Comparison of ENCODE assay signal across 16 mouse cellular contexts in the genomic region with DNA sequence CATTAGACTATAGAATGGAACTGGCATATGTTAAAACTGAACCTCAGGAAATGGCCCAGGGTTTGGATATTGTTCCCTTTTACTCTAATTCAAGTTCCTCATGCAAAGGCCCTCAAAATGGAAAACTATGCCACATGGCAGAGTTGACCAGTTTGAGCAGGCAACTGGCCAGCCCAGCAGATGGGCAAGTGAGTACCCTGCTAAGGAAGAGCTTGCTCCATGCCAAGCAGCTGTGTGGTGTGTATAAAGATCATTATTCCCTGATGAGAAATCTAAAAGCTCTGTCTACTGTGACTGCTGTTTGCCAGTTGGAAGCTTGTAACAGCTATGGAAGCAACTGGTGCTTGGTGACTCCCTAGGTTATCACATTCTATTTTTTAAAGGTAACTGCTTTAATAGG.
A peak's percentile ranks its signal among the peaks of the same experiment; 100 is the strongest.
DNase-seq lines count a peak whose midpoint lies in the region; ATAC-seq and TF ChIP-seq lines count a peak whose summit lies in the region.
"Had no signal": no experiment of that assay in that cellular context is flagged by ENCODE, and none has a peak within 500 bp of the region (broad histone marks: within the 10 kb centered on the region; RNA-seq: fewer than 3 reads in every experiment).

No protein-coding gene starts in this region.

- DNase-seq in forebrain, embryonic 14.5 days (ENCODE audit: low spot score): peak; percentile 48
- DNase-seq in forebrain, embryonic 11.5 days (ENCODE audit: low spot score): no peak
- DNase-seq in left cerebral cortex, postnatal 4 days: peak; percentile 92
- no peak for DNase-seq in left cerebral cortex, adult 11 months (ENCODE audit: low spot score)
- DNase-seq in brain, embryonic 14.5 days (ENCODE audit: low read depth): peak; percentile 79
- DNase-seq in forebrain, postnatal 0 days: peak; percentile 18
- no peak for DNase-seq in frontal cortex, postnatal 25 days (ENCODE audit: low spot score in 2 of 2)
- DNase-seq in spleen, adult 18-20 months: no peak
- DNase-seq: gastrocnemius, postnatal 10 days; heart, adult 11 months; kidney, postnatal 4 days; thymus, adult 2 months had no signal

- no peaks in the 10 kb centered on the region for H3K27me3 ChIP-seq in forebrain, embryonic 14.5 days (replicated peaks; ENCODE audit: control insufficient read depth, insufficient read depth, low read length)
- no peaks in the 10 kb centered on the region for H3K27me3 ChIP-seq in forebrain, embryonic 11.5 days (ENCODE audit: control insufficient read depth, insufficient read depth, low read length)
- no peaks in the 10 kb centered on the region for H3K27me3 ChIP-seq in forebrain, postnatal 0 days (ENCODE audit: insufficient read depth, low read length)
- H3K27me3 ChIP-seq: heart, embryonic 13.5 days; limb, embryonic 15.5 days; liver, embryonic 15.5 days; midbrain, embryonic 13.5 days had no signal

- no peak for TF ChIP-seq CTCF in brain, embryonic 14.5 days (IDR thresholded peaks at IDR 0.05; ENCODE audit: borderline replicate concordance, extremely low read depth, insufficient read depth, insufficient read length)
- TF ChIP-seq CTCF in forebrain, postnatal 0 days (IDR thresholded peaks at IDR 0.05; ENCODE audit: low read depth): no peak

- ATAC-seq in forebrain, embryonic 14.5 days: peak; percentile 55; the same call in 1 of the 2 replicates
- ATAC-seq in forebrain, embryonic 11.5 days (replicated peaks; ENCODE audit: low FRiP score): no peak
- peak; percentile 40; the same call in 1 of the 2 replicates for ATAC-seq in forebrain, postnatal 0 days
- ATAC-seq: midbrain, embryonic 13.5 days had no signal

- intact Hi-C loops in left cerebral cortex, postnatal 4 days (cut with DNase I): no loop called here

- H3K36me3 ChIP-seq in forebrain, embryonic 14.5 days (ENCODE audit: control insufficient read depth, insufficient read depth, low read length): no peaks in the 10 kb centered on the region
- H3K36me3 ChIP-seq in forebrain, embryonic 11.5 days (ENCODE audit: control insufficient read depth, insufficient read depth, low read length): no peaks in the 10 kb centered on the region
- no peaks in the 10 kb centered on the region for H3K36me3 ChIP-seq in forebrain, postnatal 0 days (ENCODE audit: insufficient read depth)
- H3K36me3 ChIP-seq: heart, embryonic 13.5 days; limb, embryonic 15.5 days; liver, embryonic 15.5 days; midbrain, embryonic 13.5 days had no signal

- no peak for TF ChIP-seq POLR2A in brain, embryonic 14.5 days (IDR thresholded peaks at IDR 0.05; ENCODE audit: borderline replicate concordance, extremely low read depth, insufficient read depth, insufficient read length, poor library complexity, severe bottlenecking)

- H3K27ac ChIP-seq in forebrain, embryonic 14.5 days (ENCODE audit: low read depth, low read length): no peak overlapping the region
- H3K27ac ChIP-seq in forebrain, embryonic 11.5 days (ENCODE audit: low read depth, low read length): no peak overlapping the region
- no peak overlapping the region for H3K27ac ChIP-seq in forebrain, postnatal 0 days (ENCODE audit: low read depth, low read length)
- H3K27ac ChIP-seq: heart, embryonic 13.5 days; limb, embryonic 15.5 days; liver, embryonic 15.5 days; midbrain, embryonic 13.5 days had no signal

- no peaks in the 10 kb centered on the region for H3K4me1 ChIP-seq in forebrain, embryonic 14.5 days (ENCODE audit: control insufficient read depth, insufficient read depth, low read length)
- no peaks in the 10 kb centered on the region for H3K4me1 ChIP-seq in forebrain, embryonic 11.5 days (replicated peaks; ENCODE audit: control insufficient read depth, insufficient read depth, low read length)
- no peaks in the 10 kb centered on the region for H3K4me1 ChIP-seq in forebrain, postnatal 0 days (ENCODE audit: insufficient read depth)
- H3K4me1 ChIP-seq: heart, embryonic 13.5 days; limb, embryonic 15.5 days; liver, embryonic 15.5 days; midbrain, embryonic 13.5 days had no signal

- H3K4me3 ChIP-seq in forebrain, embryonic 14.5 days (ENCODE audit: low read depth, low read length): no peak overlapping the region
- no peak overlapping the region for H3K4me3 ChIP-seq in forebrain, embryonic 11.5 days (ENCODE audit: low read depth, low read length)
- H3K4me3 ChIP-seq in forebrain, postnatal 0 days (ENCODE audit: low read depth, low read length): no peak overlapping the region
- H3K4me3 ChIP-seq: heart, embryonic 13.5 days; limb, embryonic 15.5 days; liver, embryonic 15.5 days; midbrain, embryonic 13.5 days had no signal

- H3K4me2 ChIP-seq in forebrain, embryonic 14.5 days (ENCODE audit: low read length): no peak overlapping the region
- no peak overlapping the region for H3K4me2 ChIP-seq in forebrain, embryonic 11.5 days (ENCODE audit: low read depth, low read length, severe bottlenecking)
- H3K4me2 ChIP-seq in forebrain, postnatal 0 days (ENCODE audit: low read depth): no peak overlapping the region
- H3K4me2 ChIP-seq: heart, embryonic 13.5 days; limb, embryonic 15.5 days; liver, embryonic 15.5 days; midbrain, embryonic 13.5 days had no signal

- no peak overlapping the region for H3K9ac ChIP-seq in forebrain, embryonic 14.5 days (ENCODE audit: low read length)
- H3K9ac ChIP-seq in forebrain, embryonic 11.5 days (ENCODE audit: low read length): no peak overlapping the region
- H3K9ac ChIP-seq in forebrain, postnatal 0 days: no peak overlapping the region
- H3K9ac ChIP-seq: heart, embryonic 13.5 days; limb, embryonic 15.5 days; liver, embryonic 15.5 days; midbrain, embryonic 13.5 days had no signal

- H3K9me3 ChIP-seq in forebrain, embryonic 14.5 days (replicated peaks; ENCODE audit: control insufficient read depth, low read length): no peaks in the 10 kb centered on the region
- H3K9me3 ChIP-seq in forebrain, embryonic 11.5 days (ENCODE audit: control insufficient read depth, low read length): no peaks in the 10 kb centered on the region
- no peaks in the 10 kb centered on the region for H3K9me3 ChIP-seq in forebrain, postnatal 0 days (ENCODE audit: low read length)
- H3K9me3 ChIP-seq: heart, embryonic 13.5 days; limb, embryonic 15.5 days; liver, embryonic 15.5 days; midbrain, embryonic 13.5 days had no signal

Comparison
In these comparisons a context has a peak if more than half of its experiments do, and no peak if none do; other contexts are left out.
1. DNase-seq: peak in forebrain, embryonic 14.5 days (single experiment), left cerebral cortex, postnatal 4 days (single experiment), brain, embryonic 14.5 days (single experiment) and forebrain, postnatal 0 days (single experiment); none in forebrain, embryonic 11.5 days (single experiment), left cerebral cortex, adult 11 months (single experiment), frontal cortex, postnatal 25 days (0 of 2) and spleen, adult 18-20 months (0 of 2).